Mouse (Mus musculus): ENCODE results near the gene Cdk5rap3.
A peak's percentile ranks its signal among the peaks of the same experiment; 100 is the strongest.

Gene Cdk5rap3

DNA sequence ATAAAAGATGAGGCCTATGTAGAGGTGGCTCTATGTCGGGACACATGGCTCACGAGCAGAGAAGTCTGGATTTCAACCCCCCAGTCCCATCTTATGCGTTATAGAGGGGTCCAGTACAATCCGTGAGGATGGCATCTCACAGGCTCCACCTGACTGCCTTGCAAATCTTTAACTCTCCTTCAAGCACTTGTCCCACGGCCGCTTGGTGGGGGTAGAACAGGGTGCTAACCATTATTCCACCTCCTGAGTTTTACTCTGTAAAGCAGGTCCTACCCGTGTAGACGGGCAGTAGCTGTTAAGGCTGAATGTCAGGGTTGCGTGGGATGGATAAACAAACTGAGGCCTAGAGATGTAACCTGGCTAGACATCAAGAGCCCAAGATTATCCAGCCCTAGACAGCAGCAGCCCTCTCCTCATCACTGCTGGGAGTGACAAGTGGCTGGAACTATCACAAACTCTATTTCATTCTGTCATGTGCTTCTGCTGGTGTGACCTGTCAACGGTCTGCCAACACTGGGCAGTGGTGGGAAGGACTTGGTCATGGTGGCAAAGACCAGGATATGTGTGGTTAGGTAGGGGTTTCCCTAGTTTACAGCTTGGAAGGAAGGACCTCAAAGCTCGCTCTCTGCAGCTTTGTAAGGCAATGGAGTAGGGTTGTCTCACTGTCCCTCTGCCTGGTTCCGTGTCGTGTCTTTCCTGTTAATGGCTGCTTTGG, 17.4 kb upstream of the Cdk5rap3 start:
- DNase-seq (ENCODE audit: low read depth, low spot score), result no peak

GRCm38 (mm10) chr11:96931327-96932062, 15.2 kb upstream of the Cdk5rap3 start:
- DNase-seq (ENCODE audit: low read depth, low spot score), result no peak

DNA sequence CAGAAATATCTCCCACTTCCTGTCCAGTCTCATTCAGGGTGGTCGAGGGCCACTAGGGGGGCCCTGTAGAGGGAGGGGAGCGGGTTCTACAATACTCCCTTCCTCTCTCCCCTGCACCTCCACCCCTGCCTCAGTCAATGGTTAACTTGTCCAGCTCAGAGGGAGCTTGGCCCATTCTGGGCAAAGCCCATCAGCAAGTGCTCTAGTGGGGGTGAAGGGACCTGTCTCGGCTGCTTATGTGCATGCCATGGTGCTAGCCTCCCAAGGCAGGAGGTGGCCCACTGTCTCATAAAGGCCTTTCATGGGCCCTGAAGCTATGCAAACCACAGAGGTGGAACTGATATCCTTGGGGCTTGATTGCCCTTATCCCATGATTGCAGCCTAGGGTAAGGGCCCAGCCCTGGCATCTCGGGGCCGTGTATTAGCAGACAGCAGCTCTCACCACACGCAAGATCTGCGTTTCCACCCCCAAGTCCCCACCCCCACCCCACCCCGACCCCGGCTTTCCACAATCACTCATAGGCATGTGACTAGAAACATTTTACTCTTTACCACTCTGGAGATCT, 13.6 kb upstream of the Cdk5rap3 start:
- DNase-seq (ENCODE audit: low read depth, low spot score), result no peak

- DNase-seq (ENCODE audit: low read depth, low spot score), result no peak
Measured at GRCm38 (mm10) chr11:96929096-96929765, 12.9 kb upstream of the Cdk5rap3 start.

DNA sequence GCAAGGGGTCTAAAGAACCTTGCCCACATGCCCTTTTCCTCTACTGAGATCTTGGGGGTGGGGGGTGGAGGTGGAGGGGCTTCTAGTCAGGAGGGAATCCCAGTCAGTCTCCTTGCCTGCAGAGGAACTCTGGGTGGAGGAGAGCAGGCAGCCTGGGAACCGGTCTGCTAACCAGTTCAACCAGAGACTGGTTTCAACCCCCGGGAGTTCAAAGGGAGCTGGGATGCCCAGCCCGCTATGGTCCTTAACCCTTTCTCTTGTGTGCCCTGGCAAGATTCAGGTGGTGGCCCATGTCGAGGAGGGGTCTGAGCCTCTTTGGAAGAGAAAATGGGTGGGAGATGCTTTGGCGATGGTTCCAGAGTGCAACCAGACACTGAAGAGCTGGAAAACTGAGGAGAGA, 12.4 kb upstream of the Cdk5rap3 start:
- DNase-seq (ENCODE audit: low read depth, low spot score), result no peak

GRCm38 (mm10) chr11:96928088-96928487, 11.8 kb upstream of the Cdk5rap3 start, which contains the start of gene Prr15l:
Prr15l (plus strand) TSS chr11:96928104.
- no peak for DNase-seq (ENCODE audit: low read depth, low spot score)

GRCm38 (mm10) chr11:96926587-96926986, 10.3 kb upstream of the Cdk5rap3 start:
- DNase-seq (ENCODE audit: low read depth, low spot score), result no peak

DNA sequence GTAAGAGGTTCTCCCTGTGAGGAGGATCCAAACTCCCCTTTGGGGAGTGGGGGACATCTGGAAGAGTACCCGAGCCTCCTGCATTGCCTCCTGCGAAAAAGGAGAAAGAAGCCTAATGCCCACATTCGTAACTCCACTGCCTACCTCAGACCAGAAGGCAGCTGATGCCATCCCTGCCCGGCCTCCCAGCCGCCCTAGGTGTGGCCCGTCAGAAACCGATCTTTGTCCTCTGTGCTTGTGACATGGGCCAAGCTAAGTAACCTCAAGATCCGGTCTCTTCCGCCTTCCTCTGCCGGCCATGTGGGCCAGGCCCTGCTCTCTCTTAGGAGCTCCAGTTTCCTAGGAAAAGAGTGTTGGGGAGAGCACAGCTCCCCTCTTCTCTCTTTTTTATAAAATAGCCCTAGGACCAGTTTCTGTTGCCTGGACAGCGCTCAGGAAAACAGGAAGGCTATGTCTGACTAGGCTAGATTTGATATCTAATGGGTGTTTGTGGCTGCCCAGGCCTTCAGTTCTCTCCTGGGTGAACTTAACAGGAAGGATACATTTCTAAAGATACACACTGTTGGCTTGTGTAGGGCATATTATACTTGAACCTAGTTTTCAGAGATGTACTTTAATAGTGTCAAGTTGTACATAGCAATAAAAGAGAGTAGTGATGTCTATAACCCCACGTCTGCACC, 9.3 kb upstream of the Cdk5rap3 start:
- DNase-seq (ENCODE audit: low read depth, low spot score), result no peak

GRCm38 (mm10) chr11:96924861-96925260, 8.6 kb upstream of the Cdk5rap3 start:
- DNase-seq (ENCODE audit: low read depth, low spot score), result no peak

GRCm38 (mm10) chr11:96919003-96919402, 2.7 kb upstream of the Cdk5rap3 start:
- DNase-seq (ENCODE audit: low read depth, low spot score), result no peak

DNA sequence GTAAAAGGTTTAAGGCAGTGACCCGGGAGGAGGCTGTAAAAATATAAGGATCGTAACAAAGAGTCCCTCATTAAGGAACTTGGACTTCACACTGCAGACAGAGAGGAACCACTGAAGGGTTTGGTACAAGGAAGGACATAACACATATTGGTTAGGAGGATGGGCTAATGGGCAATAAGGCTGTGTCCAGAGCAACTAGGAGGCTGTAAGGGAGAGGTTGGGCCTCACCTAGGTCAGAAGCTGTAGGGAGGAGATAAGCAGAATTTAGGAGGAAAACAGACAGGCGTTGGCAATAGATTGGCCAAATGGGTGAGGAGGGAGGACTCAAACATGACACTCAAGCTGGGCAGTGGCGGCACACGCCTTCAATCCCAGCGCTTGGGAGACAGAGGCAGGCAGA, 1.1 kb upstream of the Cdk5rap3 start:
- DNase-seq (ENCODE audit: low read depth, low spot score), result peak; percentile 81

DNA sequence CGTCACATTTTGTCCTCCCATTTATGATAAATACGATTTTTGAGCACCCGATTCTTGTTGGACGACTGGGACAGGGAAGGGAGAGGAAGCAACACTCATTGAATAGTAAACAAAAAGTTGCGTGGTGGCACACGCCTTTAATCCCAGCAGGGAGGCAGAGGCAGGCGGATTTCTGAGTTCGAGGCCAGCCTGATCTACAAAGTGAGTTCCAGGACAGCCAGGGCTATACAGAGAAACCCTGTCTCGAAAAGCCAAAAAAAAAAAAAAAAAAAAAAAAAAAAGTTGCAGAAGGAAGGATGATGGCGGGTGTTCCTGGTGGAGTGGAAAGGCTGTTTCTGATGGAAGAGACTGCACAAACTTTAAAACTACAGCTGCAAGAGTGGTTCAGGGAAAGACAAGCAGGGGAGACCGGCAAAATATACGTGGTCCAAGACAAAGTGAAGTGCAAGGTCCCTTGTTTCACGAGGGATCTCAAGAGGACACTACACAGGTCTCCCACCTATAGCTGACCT, 645 bp upstream of the Cdk5rap3 start:
- no peak for DNase-seq (ENCODE audit: low read depth, low spot score)

DNA sequence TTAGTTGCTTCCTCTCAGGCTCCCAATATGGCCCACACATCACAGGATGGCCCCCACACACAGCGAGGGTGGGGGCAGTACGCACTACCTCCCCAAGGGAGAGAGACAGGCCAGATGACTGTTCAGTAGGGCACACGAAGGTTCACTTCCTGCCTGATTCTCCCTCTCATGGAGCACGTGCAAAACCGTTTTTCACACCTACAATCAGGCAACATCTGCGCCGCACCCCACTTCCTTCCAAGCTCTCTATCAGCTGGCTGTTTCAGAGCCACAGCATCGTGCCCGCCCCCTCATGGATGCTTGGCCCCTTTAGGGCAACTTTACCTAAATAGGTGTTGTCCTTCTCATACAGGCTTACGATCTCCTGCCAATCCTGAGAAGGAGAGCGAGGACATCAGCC, 3.6 kb downstream of the Cdk5rap3 start:
- DNase-seq (ENCODE audit: low read depth, low spot score), result no peak

- no peak for DNase-seq (ENCODE audit: low read depth, low spot score)
Measured at GRCm38 (mm10) chr11:96910003-96910402, 6.3 kb downstream of the Cdk5rap3 start.

- no peak for DNase-seq (ENCODE audit: low read depth, low spot score)
Measured at GRCm38 (mm10) chr11:96908594-96908993, 7.7 kb downstream of the Cdk5rap3 start.

GRCm38 (mm10) chr11:96906431-96907161, 9.7 kb downstream of the Cdk5rap3 start:
- no peak for DNase-seq (ENCODE audit: low read depth, low spot score)

GRCm38 (mm10) chr11:96902639-96903635, 13.4 kb downstream of the Cdk5rap3 start:
- no peak for DNase-seq (ENCODE audit: low read depth, low spot score)

DNA sequence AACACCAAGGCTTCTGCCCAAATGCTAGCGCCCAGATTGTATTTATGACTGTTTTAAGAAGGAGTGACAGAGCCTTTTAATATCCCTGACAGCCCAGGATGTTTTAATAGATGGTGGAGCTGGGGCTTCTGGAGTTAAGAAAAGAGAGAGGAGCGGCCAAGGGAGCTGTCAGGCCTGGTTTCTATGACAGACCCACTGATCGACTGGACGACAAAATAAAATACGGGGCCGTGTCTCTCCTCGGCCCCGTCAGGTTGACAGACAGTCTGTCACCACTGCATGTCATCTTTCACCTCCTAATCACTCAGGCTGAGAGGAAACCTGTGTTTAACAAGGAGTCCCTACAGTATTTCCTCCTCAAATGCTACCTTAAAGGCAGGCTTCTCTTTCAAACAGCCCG, 15.0 kb downstream of the Cdk5rap3 start:
- no peak for DNase-seq (ENCODE audit: low read depth, low spot score)
